Mouse (Mus musculus) heart, postnatal 0 days (tissue): ENCODE data around the gene Trpc4.

Experiments
- CTCF ChIP-seq: IDR thresholded peaks from 2 replicates; pipeline ENCODE4 v1.5.1; 2016; ENCODE audit warnings: antibody characterized with exemption, control low read depth, low read depth
- EP300 ChIP-seq: IDR thresholded peaks from 2 replicates; pipeline ENCODE4 v1.6.1; 2016; ENCODE audit warnings: antibody characterized with exemption, low read depth

GRCm38 (mm10) chr3:54141376-54141775 lies 14.5 kb upstream of the Trpc4 start:
- TF ChIP-seq EP300 (no peak), CTCF (no peak)
